Mouse (Mus musculus) sigmoid colon, adult 10 weeks (tissue): ENCODE data around the gene Lrrc38. TPM values are rescaled to one million over a fixed set of nuclear protein-coding genes. Genes with fewer than 3 reads are reported as not detected.

Experiments used
- polyA plus RNA-seq: library from polyadenylated mRNA; stranded (reverse); fragments of 350-450 nt; fragmentation: Illumina TruSeq; extraction: RNeasy Lipid Tissue Mini Kit (QIAGEN cat#74804); gene quantifications from one replicate; pipeline ENCODE4 v1.2.3, GENCODE M21; 2014; ENCODE audit warnings: low read depth, low replicate concordance

The Lrrc38 gene
- polyA plus RNA-seq: not detected

DNA sequence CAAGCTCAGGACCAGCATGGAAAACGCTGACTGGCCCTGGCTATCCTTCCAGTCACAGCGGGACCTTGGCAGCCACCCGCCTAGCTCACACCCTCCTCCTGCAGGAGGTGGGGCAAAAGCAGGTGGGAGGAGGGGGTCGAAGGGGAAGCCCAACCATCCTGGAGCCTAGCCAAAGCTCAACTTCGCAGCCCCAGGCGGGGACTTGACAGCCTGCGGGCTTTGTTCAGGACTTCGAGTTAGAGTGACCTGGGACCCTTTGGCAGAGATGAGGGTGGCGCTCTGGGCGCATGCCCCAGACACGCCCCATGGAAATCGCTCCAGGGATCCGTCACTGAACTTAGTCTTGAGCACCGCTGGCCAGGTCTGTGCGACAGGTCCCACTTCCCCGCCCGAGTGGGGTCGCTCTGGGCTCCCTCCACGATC is at the start of gene Lrrc38:
TSS of gene Lrrc38 (plus strand) at position 274 of the 423 bp plus-strand sequence.

GRCm38 (mm10) chr4:143394181-143394580 is 44.6 kb downstream of the Lrrc38 start, which contains the start of gene Pramel1:
TSS of gene Pramel1 (plus strand) at chr4:143394428.

DNA sequence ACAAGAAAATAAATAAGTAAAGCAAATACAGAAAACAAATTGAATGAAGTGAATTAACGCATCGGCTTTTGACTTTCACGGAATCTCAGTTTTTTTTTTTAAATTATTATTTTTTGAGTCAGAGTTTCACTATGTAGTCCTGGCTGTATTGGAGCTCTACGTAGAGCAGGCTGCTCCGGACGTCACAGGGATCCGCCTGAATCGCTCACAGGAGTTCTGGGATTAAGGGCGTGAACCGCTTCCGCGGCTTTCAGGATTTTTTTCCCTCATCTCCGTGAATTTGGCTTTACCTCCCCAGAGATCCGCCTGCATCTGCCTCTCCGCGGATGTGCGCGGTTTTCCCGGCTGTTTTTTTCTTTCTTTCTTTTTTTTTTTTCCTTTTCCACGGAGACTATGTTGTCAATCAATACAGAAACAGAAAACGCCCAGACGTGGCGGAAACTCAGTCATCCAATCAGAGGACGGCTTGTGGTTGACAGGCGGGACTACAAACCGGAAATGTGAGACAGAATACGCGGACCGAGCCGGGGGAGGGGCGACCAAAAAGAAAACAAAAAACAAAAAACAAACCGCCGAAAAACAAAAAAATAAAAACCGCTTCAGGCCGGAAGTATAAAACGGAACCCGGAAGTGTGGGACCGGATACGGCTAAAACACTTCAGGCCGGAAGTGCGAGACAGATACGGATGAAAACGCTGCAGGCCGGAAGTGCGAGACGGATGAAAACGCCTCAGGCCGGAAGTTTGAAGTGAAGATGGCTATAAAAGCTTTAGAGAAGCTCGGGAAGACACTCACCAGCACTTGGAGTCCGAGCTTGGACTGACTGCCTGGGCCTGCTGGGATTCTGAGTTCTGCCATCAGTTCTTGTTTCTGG is 62.9 kb downstream of the Lrrc38 start, which contains the start of gene Pramef8:
TSS of gene Pramef8 (plus strand) at position 208 of the 874 bp plus-strand sequence.

Other genes starting within 250 kb of the Lrrc38 start
- gene Prdm2, start 136.8 kb upstream of the Lrrc38 start, polyA plus RNA-seq: 17.2 TPM
- 15.0 TPM for gene Pdpn, start 50.2 kb upstream of the Lrrc38 start, polyA plus RNA-seq
- gene Pramel1, start 44.7 kb downstream of the Lrrc38 start, polyA plus RNA-seq: not detected
- 16.9 TPM for gene Pramef8, start 62.7 kb downstream of the Lrrc38 start, polyA plus RNA-seq
- not detected for gene Oog4, start 100.6 kb downstream of the Lrrc38 start, polyA plus RNA-seq
- not detected for gene Gm13043, start 161.6 kb downstream of the Lrrc38 start, polyA plus RNA-seq
- gene Gm13040, start 186.2 kb downstream of the Lrrc38 start, polyA plus RNA-seq: not detected
- gene BC080695, start 201.9 kb downstream of the Lrrc38 start, polyA plus RNA-seq: not detected
- gene Gm13057, start 202.0 kb downstream of the Lrrc38 start, polyA plus RNA-seq: not detected